Mouse (Mus musculus): Measurements from ENCODE around the gene Hint1.
A peak's percentile ranks its signal among the peaks of the same experiment; 100 is the strongest.

Gene Hint1

GRCm38 (mm10) chr11:54861471-54862420, 4.4 kb upstream of the Hint1 start:
- no peak for DNase-seq

- DNase-seq: peak; percentile 62
These were observed 3.3 kb upstream of the Hint1 start for GRCm38 (mm10) chr11:54862621-54863520.

GRCm38 (mm10) chr11:54865330-54866085, 675 bp upstream of the Hint1 start:
- DNase-seq: no peak

GRCm38 (mm10) chr11:54867049-54867385, 834 bp downstream of the Hint1 start:
- no peak for DNase-seq

- no peak for DNase-seq
These were observed 1.8 kb downstream of the Hint1 start for GRCm38 (mm10) chr11:54867903-54868434.

GRCm38 (mm10) chr11:54868445-54868844, 2.3 kb downstream of the Hint1 start:
- DNase-seq: no peak

GRCm38 (mm10) chr11:54869318-54869717, 3.1 kb downstream of the Hint1 start:
- DNase-seq: no peak

- no peak for DNase-seq
These were observed 5.8 kb downstream of the Hint1 start for GRCm38 (mm10) chr11:54871831-54872537.

- no peak for DNase-seq
These were observed 9.8 kb downstream of the Hint1 start for GRCm38 (mm10) chr11:54876031-54876430.

GRCm38 (mm10) chr11:54878893-54879292, 12.7 kb downstream of the Hint1 start:
- no peak for DNase-seq

GRCm38 (mm10) chr11:54879434-54879833, 13.3 kb downstream of the Hint1 start:
- peak; percentile 39 for DNase-seq

GRCm38 (mm10) chr11:54879922-54880321, 13.7 kb downstream of the Hint1 start:
- DNase-seq: no peak

- no peak for DNase-seq
These were observed 14.9 kb downstream of the Hint1 start for GRCm38 (mm10) chr11:54881051-54881474.

- no peak for DNase-seq
These were observed 16.5 kb downstream of the Hint1 start for GRCm38 (mm10) chr11:54882671-54883070.

- DNase-seq: no peak
These were observed 18.1 kb downstream of the Hint1 start for GRCm38 (mm10) chr11:54884197-54884828.

- DNase-seq: no peak
These were observed 18.8 kb downstream of the Hint1 start for GRCm38 (mm10) chr11:54884937-54885336.

GRCm38 (mm10) chr11:54885406-54885805, 19.2 kb downstream of the Hint1 start:
- no peak for DNase-seq

- no peak for DNase-seq
These were observed 21.7 kb downstream of the Hint1 start for GRCm38 (mm10) chr11:54887927-54888326.

GRCm38 (mm10) chr11:54891341-54891740, 25.2 kb downstream of the Hint1 start:
- DNase-seq: no peak

- no peak for DNase-seq
These were observed 25.9 kb downstream of the Hint1 start for GRCm38 (mm10) chr11:54892091-54892490.

GRCm38 (mm10) chr11:54894589-54894988, 28.4 kb downstream of the Hint1 start:
- no peak for DNase-seq

Data from thymus, postnatal 25 days (tissue).